Mouse (Mus musculus): ENCODE measurements around the gene Hoxd10. TPM values are rescaled to one million over a fixed set of nuclear protein-coding genes. Genes with fewer than 3 reads are reported as not detected.

Hoxd10 gene
- total and polyA plus RNA-seq, 3 experiments: not detected

- H3K4me3 ChIP-seq (replicated peaks in 1 of 3; ENCODE audit: low read depth in 2 of 3, low read length in 2 of 3, poor library complexity in 1 of 3): no peak overlapping the region
- H3K27me3 ChIP-seq (replicated peaks): no peaks in the 10 kb centered on the region
- in situ Hi-C loops (cut with MboI; ENCODE audit: low pct_ligation_motif_present, low pct_unique_long_range_greater_than_20kb, low sequenced_read_pairs): loop anchor here (10.0 to 25.0 kb wide), 2 partner anchors 455 to 623 kb away; no protein-coding TSS in a partner anchor
- no peak for TF ChIP-seq TCF12 (IDR thresholded peaks at IDR 0.05; ENCODE audit: low read depth, low read length)
- TF ChIP-seq MEF2A (IDR thresholded peaks at IDR 0.05; ENCODE audit: borderline replicate concordance, low read depth, low read length): no peak
- no peak for TF ChIP-seq PAX5 (IDR thresholded peaks at IDR 0.05; ENCODE audit: low read length)
- no peak for TF ChIP-seq ZKSCAN1 (IDR thresholded peaks at IDR 0.05; ENCODE audit: borderline replicate concordance, low read depth, low read length)
- TF ChIP-seq ZMIZ1 (IDR thresholded peaks at IDR 0.05; ENCODE audit: low read depth, low read length): no peak
- TF ChIP-seq NRF1 (IDR thresholded peaks at IDR 0.05; ENCODE audit: low read depth, low read length): no peak
- no peak for TF ChIP-seq BHLHE40 (IDR thresholded peaks at IDR 0.05; ENCODE audit: low read depth, low read length)
- no peak for TF ChIP-seq ZC3H11A (IDR thresholded peaks at IDR 0.05; ENCODE audit: low read depth, low read length)
- no peak for TF ChIP-seq NELFE (IDR thresholded peaks at IDR 0.05; ENCODE audit: low read depth, low read length)
- no peak for TF ChIP-seq EP300 (IDR thresholded peaks at IDR 0.05; ENCODE audit: low read length)
- TF ChIP-seq USF2 (conservative IDR thresholded peaks at IDR 0.05; ENCODE audit: low read depth, low read length): no peak
- TF ChIP-seq JUND (conservative IDR thresholded peaks at IDR 0.05; ENCODE audit: low read depth, low read length): no peak
- dilution Hi-C loops (cut with MboI; ENCODE audit: extremely low pct_ligation_motif_present, extremely low pct_unique_long_range_greater_than_20kb, low sequenced_read_pairs): no loop called here
- H3K4me1 ChIP-seq (ENCODE audit: control insufficient read depth in 1 of 2, insufficient read depth in 2 of 2): no peaks in the 10 kb centered on the region
- H3K9me3 ChIP-seq (replicated peaks; ENCODE audit: low read length): peaks cover 15% of the 10 kb centered on the region
- no peaks in the 10 kb centered on the region for H3K36me3 ChIP-seq (replicated peaks in 1 of 2; ENCODE audit: control insufficient read depth in 1 of 2, insufficient read depth in 1 of 2, low read length in 1 of 2)
- H3K27ac ChIP-seq (ENCODE audit: insufficient read depth, low read depth): no peak overlapping the region
- no peaks in the 10 kb centered on the region for H3K79me2 ChIP-seq (replicated peaks; ENCODE audit: control insufficient read depth, extremely low read depth, insufficient read depth, poor library complexity, severe bottlenecking)
- no peak overlapping the region for H3K4me2 ChIP-seq (ENCODE audit: insufficient read depth, low read depth, poor library complexity, severe bottlenecking)
- no peak for DNase-seq (ENCODE audit: extremely low read depth)
- H3K9ac ChIP-seq (ENCODE audit: insufficient read depth, low read depth): no peak overlapping the region
Observed at GRCm38 (mm10) chr2:74689574-74690337, 2.0 kb upstream of the Hoxd10 start.

- no peak overlapping the region for H3K4me3 ChIP-seq (replicated peaks in 1 of 3; ENCODE audit: low read depth in 2 of 3, low read length in 2 of 3, poor library complexity in 1 of 3)
- dilution Hi-C loops (cut with MboI; ENCODE audit: extremely low pct_ligation_motif_present, extremely low pct_unique_long_range_greater_than_20kb, low sequenced_read_pairs): no loop called here
Observed at GRCm38 (mm10) chr2:74690338-74690716, 1.4 kb upstream of the Hoxd10 start.

More at GRCm38 (mm10) chr2:74690338-74690716, 1.4 kb upstream of the Hoxd10 start:
- Histone ChIP-seq H3K4me2 (ENCODE audit: insufficient read depth, low read depth, poor library complexity, severe bottlenecking) (no peak overlapping the region), H3K27me3 (replicated peaks) (no peaks in the 10 kb centered on the region), H3K9me3 (replicated peaks; ENCODE audit: low read length) (peaks cover 15% of the 10 kb centered on the region), H3K79me2 (replicated peaks; ENCODE audit: control insufficient read depth, extremely low read depth, insufficient read depth, poor library complexity, severe bottlenecking) (no peaks in the 10 kb centered on the region), H3K9ac (ENCODE audit: insufficient read depth, low read depth) (no peak overlapping the region), H3K36me3 (replicated peaks in 1 of 2; ENCODE audit: control insufficient read depth in 1 of 2, insufficient read depth in 1 of 2, low read length in 1 of 2) (no peaks in the 10 kb centered on the region), H3K27ac (ENCODE audit: insufficient read depth, low read depth) (no peak overlapping the region), H3K4me1 (ENCODE audit: control insufficient read depth in 1 of 2, insufficient read depth in 2 of 2) (no peaks in the 10 kb centered on the region)
- TF ChIP-seq KAT2A (IDR thresholded peaks at IDR 0.05; ENCODE audit: insufficient replicate concordance, low read length) (no peak), MEF2A (IDR thresholded peaks at IDR 0.05; ENCODE audit: borderline replicate concordance, low read depth, low read length) (no peak), CHD2 (IDR thresholded peaks at IDR 0.05; ENCODE audit: low read length) (no peak), USF2 (conservative IDR thresholded peaks at IDR 0.05; ENCODE audit: low read depth, low read length) (no peak), TBP (conservative IDR thresholded peaks at IDR 0.05; ENCODE audit: low read depth, low read length) (no peak), E2F4 (IDR thresholded peaks at IDR 0.05; ENCODE audit: insufficient replicate concordance, low read depth, low read length) (no peak), BHLHE40 (IDR thresholded peaks at IDR 0.05; ENCODE audit: low read depth, low read length) (no peak), POLR2AphosphoS2 (IDR thresholded peaks at IDR 0.05; ENCODE audit: low read depth, low read length) (no peak), ZNF384 (IDR thresholded peaks at IDR 0.05; ENCODE audit: low read depth, low read length) (no peak), PAX5 (IDR thresholded peaks at IDR 0.05; ENCODE audit: low read length) (no peak), MAX (IDR thresholded peaks at IDR 0.05; ENCODE audit: low read length) (no peak)
- no peak for DNase-seq (ENCODE audit: extremely low read depth)
- in situ Hi-C loops (cut with MboI; ENCODE audit: low pct_ligation_motif_present, low pct_unique_long_range_greater_than_20kb, low sequenced_read_pairs): loop anchor here (10.0 to 25.0 kb wide), 2 partner anchors 454 to 622 kb away; no protein-coding TSS in a partner anchor
